Mouse (Mus musculus): ENCODE results near the gene Plekha3.

- TF ChIP-seq CTCF (conservative IDR thresholded peaks at IDR 0.05; ENCODE audit: low read length), result no peak
- TF ChIP-seq NANOG (IDR thresholded peaks at IDR 0.05; ENCODE audit: borderline replicate concordance, low read length), result no peak
Observed at GRCm38 (mm10) chr2:76672134-76672745, 2.8 kb upstream of the Plekha3 start.
